Mouse (Mus musculus) heart, adult 9 months (tissue): Measurements from ENCODE around the gene Fgf12.
A peak's percentile ranks its signal among the peaks of the same experiment; 100 is the strongest.

Experiments used
- DNase-seq, 2 experiments: peaks; one replicate each; pipeline ENCODE4 v3.0.0; 2022; ENCODE audit warnings: low spot score in 2 of 2

The Fgf12 gene

GRCm38 (mm10) chr16:28614412-28614811 is 138.5 kb downstream of the Fgf12 start:
- DNase-seq, result no peak

- no peak for DNase-seq
Observed at GRCm38 (mm10) chr16:28610940-28611339, 141.9 kb downstream of the Fgf12 start.

- DNase-seq, result no peak
Observed at GRCm38 (mm10) chr16:28603155-28603554, 149.7 kb downstream of the Fgf12 start.

- no peak for DNase-seq
Observed at GRCm38 (mm10) chr16:28601723-28602122, 151.1 kb downstream of the Fgf12 start.

- no peak for DNase-seq
Observed at GRCm38 (mm10) chr16:28596112-28596511, 156.8 kb downstream of the Fgf12 start.

GRCm38 (mm10) chr16:28593075-28593915 is 159.6 kb downstream of the Fgf12 start:
- DNase-seq, result peak; percentile 21 to 38

GRCm38 (mm10) chr16:28592466-28592865 is 160.4 kb downstream of the Fgf12 start:
- no peak for DNase-seq

GRCm38 (mm10) chr16:28591583-28591982 is 161.3 kb downstream of the Fgf12 start:
- no peak for DNase-seq

GRCm38 (mm10) chr16:28572212-28572611 is 180.7 kb downstream of the Fgf12 start:
- no peak for DNase-seq

- no peak for DNase-seq
Observed at GRCm38 (mm10) chr16:28564716-28565217, 188.1 kb downstream of the Fgf12 start.

- no peak for DNase-seq
Observed at GRCm38 (mm10) chr16:28564075-28564715, 188.7 kb downstream of the Fgf12 start.

GRCm38 (mm10) chr16:28562847-28563246 is 190.0 kb downstream of the Fgf12 start:
- DNase-seq, result no peak

GRCm38 (mm10) chr16:28555219-28555618 is 197.6 kb downstream of the Fgf12 start:
- DNase-seq, result no peak

- DNase-seq, result no peak
Observed at GRCm38 (mm10) chr16:28539423-28539822, 213.4 kb downstream of the Fgf12 start.

- DNase-seq, result peak; percentile 6 to 17
Observed at GRCm38 (mm10) chr16:28517596-28518524, 235.0 kb downstream of the Fgf12 start.

GRCm38 (mm10) chr16:28512446-28512845 is 240.4 kb downstream of the Fgf12 start:
- DNase-seq, result no peak

GRCm38 (mm10) chr16:28511413-28511812 is 241.5 kb downstream of the Fgf12 start:
- DNase-seq, result no peak

GRCm38 (mm10) chr16:28497971-28498607 is 254.8 kb downstream of the Fgf12 start:
- no peak for DNase-seq

- DNase-seq, result no peak
Observed at GRCm38 (mm10) chr16:28491711-28492110, 261.2 kb downstream of the Fgf12 start.

- DNase-seq, result peak in 1 of 2 experiments; percentile 5
Observed at GRCm38 (mm10) chr16:28490515-28490914, 262.4 kb downstream of the Fgf12 start.

GRCm38 (mm10) chr16:28484920-28485319 is 267.9 kb downstream of the Fgf12 start:
- no peak for DNase-seq
